Mouse (Mus musculus) liver, postnatal 0 days (tissue): ENCODE measurements around the gene Lrrtm3. TPM values are rescaled to one million over a fixed set of nuclear protein-coding genes. Genes with fewer than 3 reads are reported as not detected.

Experiments used
- ATAC-seq: fragments of 200-750 bp; cut with Nextera tagmentation; 2 replicates; pipeline ENCODE4 v1.8.0; 2017; ENCODE audit warnings: mild to moderate bottlenecking, moderate library complexity
- DNase-seq: peaks from one replicate; pipeline ENCODE4 v3.0.0-alpha.2; 2016
- H3K27ac ChIP-seq: fragments of 300-500 bp; sonication (generic); 2 replicates; pipeline ENCODE4 v1.5.1; 2014; ENCODE audit warnings: antibody characterized with exemption, moderate library complexity, mild to moderate bottlenecking, low read depth
- H3K27me3 ChIP-seq: fragments of 300-500 bp; sonication (generic); 2 replicates; pipeline ENCODE4 v1.6.1; 2014; ENCODE audit warnings: low read length, control low read depth, mixed read lengths; ENCODE audit not compliant: insufficient read depth
- H3K36me3 ChIP-seq: fragments of 300-500 bp; sonication (generic); replicated peaks from 2 replicates; pipeline ENCODE4 v1.6.1; 2014; ENCODE audit warnings: mild to moderate bottlenecking, control low read depth, low read length, moderate library complexity, mixed read lengths; ENCODE audit not compliant: insufficient read depth
- H3K4me1 ChIP-seq: fragments of 300-500 bp; sonication (generic); 2 replicates; pipeline ENCODE4 v1.6.1; 2014; ENCODE audit warnings: antibody characterized with exemption, mild to moderate bottlenecking, control low read depth; ENCODE audit not compliant: insufficient read depth
- H3K4me2 ChIP-seq: fragments of 300-500 bp; sonication (generic); 2 replicates; pipeline ENCODE4 v1.6.1; 2014; ENCODE audit warnings: low read depth, mild to moderate bottlenecking, low read length, moderate library complexity, mixed read lengths
- H3K4me3 ChIP-seq: fragments of 300-500 bp; sonication (generic); 2 replicates; pipeline ENCODE4 v1.5.1; 2014; ENCODE audit warnings: low read depth, low read length
- H3K9ac ChIP-seq: fragments of 300-500 bp; sonication (generic); replicated peaks from 2 replicates; pipeline ENCODE4 v1.6.1; 2014; ENCODE audit warnings: mild to moderate bottlenecking, moderate library complexity
- H3K9me3 ChIP-seq: fragments of 300-500 bp; sonication (generic); 2 replicates; pipeline ENCODE4 v1.6.1; 2016; ENCODE audit warnings: mild to moderate bottlenecking, control low read depth, low read length, mixed read lengths
- CTCF ChIP-seq: sonication (generic); IDR thresholded peaks from 2 replicates; pipeline ENCODE4 v1.5.1; 2016; ENCODE audit warnings: antibody characterized with exemption, low read depth
- EP300 ChIP-seq: IDR thresholded peaks from 2 replicates; pipeline ENCODE4 v1.6.1; 2016; ENCODE audit warnings: antibody characterized with exemption, low read depth, mild to moderate bottlenecking
- WGBS: fragments of 180-500 bp; shearing (Covaris S2); extraction: QIAGEN DNeasy Blood & Tissue Kit; methylation state at CpG from one replicate; pipeline ENCODE4 v1.1.7; 2014; ENCODE audit not compliant: insufficient replicate concordance; 5-methylcytosine and 5-hydroxymethylcytosine counted together
- polyA plus RNA-seq: library from polyadenylated mRNA; unstranded; fragments of >200 nt; fragmentation: Nextera tagmentation; extraction: Ambion mirVana; gene quantifications from 2 replicates; pipeline ENCODE4 v1.2.1, GENCODE M21; 2015

Gene Lrrtm3
- polyA plus RNA-seq, 1 experiment from 2014 or later = 0.05 TPM

DNA sequence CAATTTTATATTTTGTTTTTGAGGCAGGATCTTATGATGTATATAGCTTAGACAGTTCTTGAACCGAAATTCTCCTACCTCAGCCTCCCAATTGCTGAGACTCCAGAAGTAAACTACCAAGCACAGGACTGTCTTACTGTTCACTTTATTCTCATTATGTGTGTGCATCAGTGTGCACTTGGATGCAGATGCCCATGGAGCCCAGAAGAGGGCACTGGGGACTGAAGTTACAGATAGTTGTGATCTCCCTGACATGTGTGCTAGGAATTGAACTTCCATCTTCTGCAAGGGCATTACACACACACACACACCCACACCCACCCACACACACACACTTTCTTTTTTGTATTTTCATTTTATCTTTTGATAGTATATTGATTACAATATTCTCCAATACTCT lies 6.5 kb upstream of the Lrrtm3 start:
- no peak overlapping the region for H3K4me2 ChIP-seq
- DNase-seq (no peak), ATAC-seq (no peak)
- no peaks in the 10 kb centered on the region for H3K36me3 ChIP-seq
- H3K27ac ChIP-seq = no peak overlapping the region
- no peaks in the 10 kb centered on the region for H3K4me1 ChIP-seq
- H3K9me3 ChIP-seq = no peaks in the 10 kb centered on the region
- no peak overlapping the region for H3K9ac ChIP-seq
- no peak overlapping the region for H3K4me3 ChIP-seq
- no peak for TF ChIP-seq CTCF
- no peak for TF ChIP-seq EP300
- WGBS = 84% methylated on average over 1 of the region's 1 CpGs
- H3K27me3 ChIP-seq = no peaks in the 10 kb centered on the region

DNA sequence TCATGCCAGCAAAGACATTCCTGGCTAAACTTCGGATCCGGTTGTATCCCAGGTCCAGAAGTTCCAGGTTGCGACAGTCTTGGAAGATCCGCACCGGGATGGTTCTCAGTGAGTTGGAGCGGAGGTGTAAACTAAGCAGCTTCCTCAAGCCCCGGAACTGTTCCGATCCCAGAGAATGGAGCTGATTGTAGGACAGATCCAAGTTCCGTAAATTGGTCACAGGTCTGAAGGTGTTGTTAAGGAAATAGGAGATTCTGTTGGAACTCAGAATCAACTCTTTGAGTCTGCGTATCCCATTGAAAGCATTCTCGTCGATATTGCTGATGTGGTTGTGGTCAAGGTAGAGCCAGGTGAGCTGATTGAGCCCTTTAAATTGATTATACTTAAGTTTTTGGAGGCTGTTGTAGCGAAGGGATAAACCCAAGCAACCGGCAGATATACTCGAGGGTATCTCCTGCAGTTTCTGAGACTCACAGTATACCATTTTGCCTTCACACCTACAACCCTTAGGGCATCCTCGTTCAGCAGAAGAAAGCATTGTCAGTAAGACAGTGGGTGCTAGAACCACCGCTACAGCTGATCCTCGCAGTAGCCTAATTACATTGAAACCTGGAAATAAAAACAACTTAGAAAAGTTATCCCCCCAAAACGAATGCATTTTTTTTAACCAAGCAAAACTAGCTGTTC lies 1.2 kb downstream of the Lrrtm3 start:
- peaks cover 26% of the 10 kb centered on the region for H3K27me3 ChIP-seq
- ATAC-seq (no peak), DNase-seq (no peak)
- H3K9ac ChIP-seq = no peak overlapping the region
- no peaks in the 10 kb centered on the region for H3K36me3 ChIP-seq
- H3K4me3 ChIP-seq = no peak overlapping the region
- no peaks in the 10 kb centered on the region for H3K4me1 ChIP-seq
- 28% methylated on average over 19 of the region's 19 CpGs for WGBS
- no peak overlapping the region for H3K4me2 ChIP-seq
- H3K27ac ChIP-seq = no peak overlapping the region
- H3K9me3 ChIP-seq = no peaks in the 10 kb centered on the region
- TF ChIP-seq EP300 (no peak), CTCF (no peak)

DNA sequence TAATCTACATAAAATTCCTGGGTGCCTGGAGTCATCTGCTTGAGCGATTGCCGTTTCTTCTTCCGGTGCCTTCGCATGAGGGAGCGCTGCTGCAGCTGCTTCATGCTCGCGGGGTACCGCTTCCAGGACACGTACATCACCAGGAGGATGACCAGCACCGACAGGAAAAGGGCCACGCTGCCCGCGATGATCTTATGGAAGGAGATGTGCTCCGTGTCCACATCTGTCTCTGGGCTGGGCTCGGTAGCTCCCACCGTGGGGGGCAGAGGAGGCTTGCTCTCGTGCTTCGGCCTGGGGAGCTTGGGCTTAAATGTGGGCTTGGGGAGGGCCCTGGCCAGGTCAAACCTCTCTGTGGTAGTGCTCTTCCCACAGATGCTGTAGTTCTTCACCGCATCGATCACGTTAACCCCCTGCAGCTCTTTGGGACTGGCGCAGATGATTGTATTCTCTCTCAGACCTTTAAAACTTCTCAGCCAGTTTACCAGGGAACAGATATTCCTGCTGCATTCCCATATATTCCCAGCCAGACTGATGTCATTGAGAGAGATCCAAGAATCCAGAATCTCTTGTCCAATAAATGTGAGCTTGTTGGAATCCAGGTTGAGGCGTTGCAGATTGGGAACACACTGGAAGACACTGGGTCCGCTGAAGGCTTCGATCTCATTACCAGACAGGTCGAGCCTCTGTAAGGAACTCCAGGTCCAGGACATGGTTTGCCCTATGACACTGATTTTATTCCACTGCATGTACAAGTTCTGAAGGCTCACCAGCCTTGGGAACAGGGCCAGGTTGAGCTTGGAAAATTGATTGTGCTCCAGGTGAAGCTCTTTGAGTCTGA lies 1.9 kb downstream of the Lrrtm3 start:
- no peak overlapping the region for H3K4me3 ChIP-seq
- H3K36me3 ChIP-seq = no peaks in the 10 kb centered on the region
- no peak for ATAC-seq
- DNase-seq = no peak
- WGBS = 5% methylated on average over 26 of the region's 26 CpGs
- TF ChIP-seq EP300 (no peak), CTCF (no peak)
- no peaks in the 10 kb centered on the region for H3K9me3 ChIP-seq
- H3K27ac ChIP-seq = no peak overlapping the region
- no peak overlapping the region for H3K9ac ChIP-seq
- H3K4me2 ChIP-seq = peak overlapping the region; percentile 4; the same call in 1 of the 2 replicates
- H3K27me3 ChIP-seq = peaks cover 26% of the 10 kb centered on the region
- no peaks in the 10 kb centered on the region for H3K4me1 ChIP-seq

DNA sequence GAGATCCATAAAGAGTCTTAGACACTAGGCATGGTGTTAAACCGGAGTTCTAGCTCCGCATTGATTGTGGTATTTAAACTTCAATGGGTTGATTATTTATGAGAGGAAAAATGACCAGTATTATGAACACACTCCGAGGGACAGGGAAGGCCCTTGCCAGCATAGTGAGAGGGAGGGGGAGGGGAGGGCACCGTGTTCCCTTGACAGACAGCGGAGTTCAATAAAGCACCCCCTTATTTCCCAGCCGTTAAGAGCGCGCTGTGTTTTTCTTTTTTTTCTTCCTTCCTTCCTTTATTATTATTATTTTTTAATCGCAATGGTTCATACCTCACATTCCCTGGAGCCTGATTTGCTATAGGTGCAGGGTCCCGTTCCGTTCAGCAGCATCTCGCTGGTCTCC lies 2.6 kb downstream of the Lrrtm3 start:
- H3K4me1 ChIP-seq = no peaks in the 10 kb centered on the region
- WGBS = 3% methylated on average over 12 of the region's 12 CpGs
- H3K9me3 ChIP-seq = no peaks in the 10 kb centered on the region
- TF ChIP-seq CTCF = no peak
- TF ChIP-seq EP300 = no peak
- no peaks in the 10 kb centered on the region for H3K36me3 ChIP-seq
- ATAC-seq (no peak), DNase-seq (no peak)
- H3K27ac ChIP-seq = no peak overlapping the region
- H3K9ac ChIP-seq = no peak overlapping the region
- H3K4me3 ChIP-seq = no peak overlapping the region
- H3K27me3 ChIP-seq = peaks cover 26% of the 10 kb centered on the region
- peak overlapping the region; percentile 4; the same call in 1 of the 2 replicates for H3K4me2 ChIP-seq

DNA sequence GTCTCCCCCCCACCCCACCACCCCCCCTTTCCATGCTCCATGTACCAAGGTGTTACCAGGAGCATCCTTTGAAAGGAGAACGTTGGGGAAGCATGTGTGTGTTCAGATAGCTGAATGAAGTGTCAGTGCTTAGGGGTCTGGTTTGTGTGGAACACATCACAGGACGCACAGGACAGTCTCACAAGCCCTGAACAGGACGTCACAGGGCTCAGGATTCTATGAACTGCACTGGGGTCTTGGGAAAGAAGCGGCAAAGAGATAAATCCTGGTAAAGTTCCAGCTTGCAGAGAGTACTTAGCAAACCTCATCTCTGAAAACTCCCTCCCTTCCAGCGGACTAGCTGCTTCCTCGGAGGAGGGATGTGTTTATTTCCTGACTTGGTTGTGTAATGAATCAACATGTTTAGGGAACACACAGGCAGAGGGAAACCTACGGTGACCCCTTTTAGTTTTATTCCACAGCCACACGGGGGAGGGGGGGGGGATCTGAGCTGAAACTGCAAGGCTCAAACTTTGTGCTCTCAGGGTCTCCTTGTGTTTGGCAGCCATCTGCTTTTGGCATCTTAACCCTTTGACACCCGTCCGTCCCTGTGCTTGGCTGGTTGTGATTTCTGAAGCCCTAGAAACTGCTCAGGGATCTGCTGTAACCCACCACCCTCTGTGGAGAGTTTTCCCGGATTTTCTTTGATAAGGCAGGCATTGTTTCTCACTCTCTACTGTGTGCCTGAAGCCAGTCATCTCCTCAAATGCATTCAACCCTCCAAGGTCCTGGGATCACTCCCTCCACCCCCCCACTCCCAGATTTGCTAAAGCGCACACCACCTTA lies 3.3 kb downstream of the Lrrtm3 start:
- WGBS = 4% methylated on average over 12 of the region's 12 CpGs
- DNase-seq = no peak

DNA sequence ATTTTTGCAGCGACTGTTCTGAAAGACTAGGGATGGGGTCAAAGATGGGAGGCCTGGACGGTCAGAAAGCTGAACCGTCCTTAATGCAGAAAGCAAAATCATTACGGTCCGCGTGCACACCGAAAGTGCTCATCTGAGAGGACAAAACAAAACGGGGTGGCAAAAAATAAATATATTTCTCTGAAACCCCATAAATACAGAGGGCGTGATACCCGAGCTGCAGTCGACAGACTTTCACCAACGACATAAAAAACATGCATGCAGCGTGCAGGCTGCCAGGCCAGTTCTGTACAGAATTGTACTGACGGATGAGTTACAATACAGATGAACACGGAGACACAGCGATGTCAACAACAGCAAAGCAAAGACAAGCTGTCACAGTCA lies 3.9 kb downstream of the Lrrtm3 start:
- Histone ChIP-seq H3K4me1 (no peaks in the 10 kb centered on the region), H3K36me3 (no peaks in the 10 kb centered on the region), H3K27me3 (peaks cover 26% of the 10 kb centered on the region), H3K4me3 (no peak overlapping the region), H3K4me2 (no peak overlapping the region), H3K9me3 (no peaks in the 10 kb centered on the region), H3K9ac (no peak overlapping the region), H3K27ac (no peak overlapping the region)
- DNase-seq = no peak
- no peak for ATAC-seq
- TF ChIP-seq CTCF = no peak
- TF ChIP-seq EP300 = no peak
- 66% methylated on average over 16 of the region's 16 CpGs for WGBS

More for the DNA sequence above, 3.3 kb downstream of the Lrrtm3 start:
- Histone ChIP-seq H3K27ac (no peak overlapping the region), H3K4me1 (no peaks in the 10 kb centered on the region), H3K36me3 (no peaks in the 10 kb centered on the region), H3K4me3 (no peak overlapping the region), H3K9ac (no peak overlapping the region), H3K27me3 (peaks cover 26% of the 10 kb centered on the region), H3K4me2 (no peak overlapping the region), H3K9me3 (no peaks in the 10 kb centered on the region)
- ATAC-seq = no peak
- TF ChIP-seq EP300 (no peak), CTCF (no peak)
